Mouse (Mus musculus) embryonic stem cell, embryonic (primary cell): ENCODE data around the gene Stk39.

ENCODE experiments used
- CTCF ChIA-PET, 4 experiments: fragments of 300-600 bp in 2 of 4; fragments of 350-600 bp in 2 of 4; sonication (Branson Sonifier 250); formaldehyde crosslinking; loops; one replicate each; lab custom pipeline; 2022; ENCODE audit warnings: inconsistent platforms in 2 of 4; lab: Charles Lee
- POLR2A ChIA-PET, 4 experiments: fragments of 300-600 bp in 2 of 4; fragments of 350-600 bp in 2 of 4; sonication (Branson Sonifier 250); formaldehyde crosslinking; loops; one replicate each; lab custom pipeline; 2022; ENCODE audit warnings: antibody characterized with exemption in 4 of 4, inconsistent platforms in 1 of 4; lab: Charles Lee

Stk39 gene

GRCm38 (mm10) chr2:68291895-68292294 is 180.2 kb downstream of the Stk39 start:
- POLR2A ChIA-PET: interaction anchor here in 1 of 4 experiments (0.9 to 2.3 kb wide), 7 partner anchors 8 to 171 kb away, joined by 3 to 10 read pairs (median 5); no protein-coding TSS in a partner anchor
- CTCF ChIA-PET: no interaction called here

GRCm38 (mm10) chr2:68289961-68290360 is 182.1 kb downstream of the Stk39 start:
- POLR2A ChIA-PET: interaction anchor here in 1 of 4 experiments (1.9 to 2.8 kb wide), 2 partner anchors 9 to 40 kb away, joined by 5 to 7 read pairs; no protein-coding TSS in a partner anchor
- CTCF ChIA-PET: interaction anchor here in 2 of 4 experiments (0.5 to 0.6 kb wide), 2 partner anchors 9 to 132 kb away, joined by 3 to 4 read pairs; no protein-coding TSS in a partner anchor

GRCm38 (mm10) chr2:68289177-68289576 is 182.9 kb downstream of the Stk39 start:
- POLR2A ChIA-PET: interaction anchor here in 1 of 4 experiments (1.2 to 2.8 kb wide), 4 partner anchors 9 to 39 kb away, joined by 3 to 7 read pairs (median 4); no protein-coding TSS in a partner anchor
- CTCF ChIA-PET: interaction anchor here in 1 of 4 experiments (1.2 kb wide), 1 partner anchor 75 kb away, joined by 3 read pairs; no protein-coding TSS in a partner anchor

GRCm38 (mm10) chr2:68288106-68288505 is 184.0 kb downstream of the Stk39 start:
- POLR2A ChIA-PET: interaction anchor here in 1 of 4 experiments (1.7 to 2.8 kb wide), 4 partner anchors 9 to 38 kb away, joined by 5 to 7 read pairs (median 6); no protein-coding TSS in a partner anchor
- CTCF ChIA-PET: no interaction called here

DNA sequence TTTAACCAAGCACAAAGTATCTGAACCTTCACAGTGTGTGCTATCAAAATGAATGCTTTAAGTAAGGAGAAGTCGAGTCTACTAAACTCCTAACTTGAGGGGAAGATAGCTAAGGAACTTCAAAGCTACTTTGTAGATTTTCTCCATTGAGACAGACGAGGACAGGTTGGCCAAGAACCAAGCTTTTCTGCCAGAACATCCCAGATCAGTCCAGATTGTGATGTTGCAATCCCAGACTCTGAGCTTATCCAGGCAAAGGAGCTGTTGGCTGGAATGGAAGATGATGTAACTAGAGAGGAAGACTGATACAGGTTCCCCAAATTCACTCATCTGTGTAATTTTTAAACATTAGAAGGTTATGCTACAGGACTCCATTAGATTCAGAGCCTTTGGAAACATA is 187.7 kb downstream of the Stk39 start:
- CTCF ChIA-PET: interaction anchor here in 1 of 4 experiments (0.6 kb wide), 1 partner anchor 1267 kb away, joined by 4 read pairs; no protein-coding TSS in a partner anchor
- POLR2A ChIA-PET: no interaction called here

- CTCF ChIA-PET: no interaction called here
- POLR2A ChIA-PET: interaction anchor here in 1 of 4 experiments (0.9 to 1.8 kb wide), 3 partner anchors 9 to 39 kb away, joined by 3 to 6 read pairs (median 4); no protein-coding TSS in a partner anchor
These were observed 189.0 kb downstream of the Stk39 start for GRCm38 (mm10) chr2:68283021-68283548.

DNA sequence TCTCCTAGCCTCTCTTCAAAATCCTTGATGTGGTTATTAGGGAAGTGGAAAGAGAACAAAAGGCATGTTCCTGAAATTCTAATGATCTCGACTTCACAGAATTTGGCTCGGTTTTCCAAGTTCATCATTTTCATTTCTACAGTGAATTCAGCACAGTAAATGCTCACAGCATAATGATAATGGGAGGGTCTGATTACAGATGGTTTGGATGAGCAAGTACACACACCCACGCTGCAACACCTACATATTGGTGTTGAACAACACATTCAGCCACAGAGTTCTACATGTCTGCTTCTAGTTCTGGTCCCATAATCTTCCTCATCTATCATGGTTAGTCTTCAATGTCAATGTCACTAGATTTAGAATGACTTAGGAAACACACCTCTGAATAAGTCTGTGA is 190.5 kb downstream of the Stk39 start:
- POLR2A ChIA-PET: no interaction called here
- CTCF ChIA-PET: no interaction called here

DNA sequence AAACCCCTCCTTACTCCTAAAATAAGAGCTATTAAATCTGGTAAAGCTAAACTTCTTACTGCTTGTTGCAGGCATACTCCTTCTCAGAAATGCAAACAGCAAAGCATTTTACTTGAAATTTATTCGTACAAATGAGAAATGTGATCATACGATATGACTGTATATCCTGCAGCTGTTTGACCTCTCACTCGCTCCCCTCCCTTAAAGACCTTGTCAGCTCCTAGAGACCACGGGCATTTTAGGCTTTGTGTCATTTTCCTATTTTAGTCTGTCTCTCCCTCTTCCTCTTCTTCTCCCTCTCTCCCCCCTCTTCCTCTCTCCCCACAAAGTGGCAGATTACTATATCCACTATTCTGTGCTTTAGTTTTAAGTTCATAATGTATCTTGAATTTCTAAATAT is 200.8 kb downstream of the Stk39 start:
- ChIA-PET POLR2A (interaction anchor here in 2 of 4 experiments (0.6 to 1.1 kb wide), 4 partner anchors 12 to 171 kb away, joined by 3 to 7 read pairs (median 5); no protein-coding TSS in a partner anchor), CTCF (no interaction called here)

DNA sequence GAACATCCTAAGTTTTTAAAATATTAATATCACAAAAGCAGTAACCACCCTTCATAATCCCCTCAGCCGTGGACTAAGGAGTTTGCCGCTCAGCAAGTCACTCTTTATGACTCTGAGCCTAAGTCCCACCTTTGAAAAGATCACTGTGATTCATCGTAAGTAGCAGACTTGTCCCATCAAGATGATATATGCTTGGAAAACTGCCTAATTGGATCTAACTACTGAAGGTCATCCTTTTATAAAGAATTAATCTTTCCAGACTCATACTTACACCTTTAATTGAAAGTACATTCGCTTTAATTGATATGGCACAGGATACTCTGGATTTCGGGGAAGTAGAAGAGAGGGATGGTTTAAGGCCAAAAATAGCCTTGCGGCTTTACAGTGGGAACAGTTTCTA is 201.2 kb downstream of the Stk39 start:
- POLR2A ChIA-PET: interaction anchor here in 2 of 4 experiments (0.6 to 1.0 kb wide), 2 partner anchors 29 to 172 kb away, joined by 4 to 7 read pairs; no protein-coding TSS in a partner anchor
- CTCF ChIA-PET: no interaction called here

DNA sequence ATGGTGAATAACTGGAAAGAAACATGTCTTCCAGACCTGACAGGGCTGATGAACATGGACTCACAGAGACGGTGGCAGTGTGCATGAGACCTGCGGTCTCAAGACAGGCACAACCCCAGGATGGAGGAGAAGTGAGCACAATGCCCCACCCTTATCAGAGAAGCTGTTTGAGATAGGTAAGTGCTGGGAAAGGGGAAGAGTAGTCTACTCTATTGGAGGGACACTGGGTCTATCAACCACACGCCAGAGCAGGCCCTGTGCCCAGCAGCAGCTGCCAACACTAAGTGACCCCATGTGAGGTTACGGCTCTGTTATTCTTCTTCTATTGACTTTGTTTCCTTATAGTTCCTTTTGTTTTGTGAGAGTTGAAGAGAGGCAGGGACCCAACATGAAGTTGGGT is 202.4 kb downstream of the Stk39 start:
- CTCF ChIA-PET: no interaction called here
- POLR2A ChIA-PET: no interaction called here

DNA sequence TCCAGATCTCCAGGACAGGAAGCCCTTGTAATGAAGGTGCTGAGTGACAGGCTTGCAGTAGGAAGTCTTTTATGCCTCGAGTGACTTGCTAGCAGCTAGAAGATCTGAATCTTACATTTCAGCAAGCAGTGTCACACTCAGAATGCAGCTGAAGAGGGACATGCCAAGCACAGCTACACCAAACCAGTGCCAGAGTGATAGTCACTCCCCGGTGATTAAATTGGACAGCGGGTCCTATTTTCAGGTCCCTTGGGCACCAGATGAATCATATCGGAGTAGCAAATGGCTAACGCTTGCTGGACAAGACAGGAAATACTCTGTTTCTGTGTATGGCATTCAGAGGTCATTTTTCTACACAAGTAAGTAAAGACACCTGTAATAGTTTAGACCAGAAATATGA is 207.2 kb downstream of the Stk39 start:
- CTCF ChIA-PET: no interaction called here
- POLR2A ChIA-PET: no interaction called here

DNA sequence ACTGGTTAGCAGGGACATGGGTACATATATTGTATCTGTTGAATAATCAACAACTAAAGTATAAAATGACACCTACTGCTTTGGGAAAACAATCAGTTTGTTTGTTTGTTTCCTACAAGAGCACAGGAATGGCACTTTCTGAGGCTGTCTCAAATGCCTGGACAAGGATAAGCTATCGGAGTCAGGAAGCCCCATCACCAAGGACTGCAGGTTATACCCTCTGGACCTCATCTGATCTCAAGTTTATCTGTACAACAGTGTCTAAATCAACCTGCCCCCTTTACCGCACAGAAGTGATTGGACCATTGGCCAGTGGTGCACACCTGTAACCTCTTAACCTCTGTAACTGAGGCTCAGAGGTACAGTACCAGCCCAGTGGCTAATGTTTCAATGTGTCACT is 211.2 kb downstream of the Stk39 start:
- CTCF ChIA-PET: no interaction called here
- POLR2A ChIA-PET: no interaction called here

DNA sequence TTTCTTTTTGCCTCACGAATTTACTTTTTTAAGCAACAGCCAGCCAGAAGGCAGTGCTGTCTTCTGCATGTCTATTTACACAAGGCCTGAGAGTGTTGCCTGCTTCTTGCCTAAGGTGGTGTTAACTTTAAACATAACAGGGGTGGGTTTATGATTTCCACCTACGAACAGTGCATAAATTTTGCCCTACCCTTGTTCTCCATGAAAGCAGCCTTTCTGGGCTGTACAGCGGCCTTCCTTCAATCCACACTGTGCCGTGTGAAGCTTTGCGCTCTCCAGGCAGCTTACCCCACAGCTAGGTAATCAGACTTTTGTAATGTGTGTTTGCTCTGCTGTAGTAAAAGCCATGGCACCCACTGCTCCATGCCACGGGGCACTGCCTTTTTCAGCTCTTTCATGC is 214.5 kb downstream of the Stk39 start:
- ChIA-PET CTCF (no interaction called here), POLR2A (no interaction called here)

GRCm38 (mm10) chr2:68256472-68256871 is 215.6 kb downstream of the Stk39 start:
- POLR2A ChIA-PET: interaction anchor here in 1 of 4 experiments (0.9 kb wide), 1 partner anchor 336 kb away, joined by 3 read pairs; no protein-coding TSS in a partner anchor
- CTCF ChIA-PET: no interaction called here

DNA sequence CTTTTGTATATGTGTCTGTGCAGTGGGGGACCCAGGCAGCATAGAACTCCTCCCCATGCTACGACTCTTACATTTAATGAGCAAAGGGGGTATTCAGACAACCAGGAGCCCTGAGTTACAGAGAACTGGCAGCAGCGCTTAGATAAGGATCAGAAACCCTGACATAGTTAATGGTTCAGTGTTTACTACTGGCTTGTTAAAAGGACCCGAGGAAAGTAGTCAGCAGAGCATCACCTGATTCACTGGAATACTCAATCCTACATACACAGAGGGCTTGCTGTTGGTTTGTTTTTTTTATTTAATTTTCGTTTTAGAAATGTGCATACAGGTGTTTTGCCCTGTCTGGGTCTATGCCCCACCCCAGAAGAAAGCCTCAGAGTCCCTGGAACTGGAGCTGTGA is 217.3 kb downstream of the Stk39 start:
- POLR2A ChIA-PET: no interaction called here
- CTCF ChIA-PET: no interaction called here

- ChIA-PET POLR2A (interaction anchor here in 1 of 4 experiments (1.0 kb wide), 1 partner anchor 9 kb away, joined by 3 read pairs; no protein-coding TSS in a partner anchor), CTCF (no interaction called here)
These were observed 218.8 kb downstream of the Stk39 start for GRCm38 (mm10) chr2:68253222-68253621.

- ChIA-PET POLR2A (interaction anchor here in 1 of 4 experiments (1.0 kb wide), 1 partner anchor 8 kb away, joined by 3 read pairs; no protein-coding TSS in a partner anchor), CTCF (no interaction called here)
These were observed 219.9 kb downstream of the Stk39 start for GRCm38 (mm10) chr2:68252048-68252758.

- ChIA-PET POLR2A (interaction anchor here in 1 of 4 experiments (0.7 to 1.8 kb wide), 4 partner anchors 15 to 51 kb away, joined by 3 to 5 read pairs (median 4); no protein-coding TSS in a partner anchor), CTCF (interaction anchor here in 2 of 4 experiments (0.5 to 0.6 kb wide), 2 partner anchors 33 to 1551 kb away, joined by 3 read pairs; no protein-coding TSS in a partner anchor)
These were observed 221.2 kb downstream of the Stk39 start for GRCm38 (mm10) chr2:68250897-68251296.

GRCm38 (mm10) chr2:68249855-68250424 is 222.1 kb downstream of the Stk39 start:
- POLR2A ChIA-PET: interaction anchor here in 2 of 4 experiments (0.7 to 1.8 kb wide), 5 partner anchors 8 to 47 kb away, joined by 3 to 6 read pairs (median 4); no protein-coding TSS in a partner anchor
- CTCF ChIA-PET: no interaction called here
